Mouse (Mus musculus) hematopoietic multipotent progenitor cell, adult 10-12 weeks (in vitro differentiated cells): ENCODE results near the gene Mif. TPM values are rescaled to one million over a fixed set of nuclear protein-coding genes. Genes with fewer than 3 reads are reported as not detected.

Experiments used
- polyA plus RNA-seq: library from polyadenylated mRNA; stranded (reverse); fragments of >175 nt; gene quantifications from 2 replicates; pipeline ENCODE4 v1.2.3, GENCODE M21; 2012; ENCODE audit warnings: low replicate concordance

The Mif gene
- polyA plus RNA-seq = 301 and 511 TPM in 2 replicates

DNA sequence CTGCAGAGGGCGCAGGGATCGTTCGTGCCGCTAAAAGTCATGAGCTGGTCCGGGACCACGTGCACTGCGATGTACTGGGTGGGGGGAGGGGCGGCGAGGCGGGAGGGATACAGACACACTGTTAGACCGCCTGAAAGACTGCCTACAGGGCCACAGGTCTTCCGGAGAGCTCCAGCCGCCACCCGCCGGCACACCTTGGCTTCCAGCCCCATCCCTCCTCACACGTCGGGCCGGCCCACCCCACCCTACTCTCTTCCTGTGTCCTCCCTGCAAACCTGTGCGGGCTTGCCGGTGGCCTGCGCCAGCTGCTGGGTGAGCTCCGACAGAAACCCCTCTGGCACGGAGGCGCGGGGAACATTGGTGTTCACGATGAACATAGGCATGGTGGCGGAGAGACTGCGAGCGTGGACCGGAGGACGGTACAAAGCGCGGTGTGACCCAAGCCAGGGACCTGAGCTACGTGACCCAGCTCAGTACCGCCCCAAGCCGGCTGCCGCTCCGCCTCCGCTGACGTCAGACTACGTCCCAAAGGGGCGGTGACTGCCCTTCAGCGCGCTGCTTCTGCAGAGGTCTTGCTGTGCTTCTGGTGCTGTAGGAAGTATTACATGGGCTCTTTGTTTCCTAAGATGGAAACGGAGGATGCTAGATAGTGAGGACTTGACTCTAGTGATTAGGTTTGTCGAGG lies at the start of gene Mif:
Gene Mif, minus strand, starts transcription at position 455 of the 685 bp plus-strand sequence.

DNA sequence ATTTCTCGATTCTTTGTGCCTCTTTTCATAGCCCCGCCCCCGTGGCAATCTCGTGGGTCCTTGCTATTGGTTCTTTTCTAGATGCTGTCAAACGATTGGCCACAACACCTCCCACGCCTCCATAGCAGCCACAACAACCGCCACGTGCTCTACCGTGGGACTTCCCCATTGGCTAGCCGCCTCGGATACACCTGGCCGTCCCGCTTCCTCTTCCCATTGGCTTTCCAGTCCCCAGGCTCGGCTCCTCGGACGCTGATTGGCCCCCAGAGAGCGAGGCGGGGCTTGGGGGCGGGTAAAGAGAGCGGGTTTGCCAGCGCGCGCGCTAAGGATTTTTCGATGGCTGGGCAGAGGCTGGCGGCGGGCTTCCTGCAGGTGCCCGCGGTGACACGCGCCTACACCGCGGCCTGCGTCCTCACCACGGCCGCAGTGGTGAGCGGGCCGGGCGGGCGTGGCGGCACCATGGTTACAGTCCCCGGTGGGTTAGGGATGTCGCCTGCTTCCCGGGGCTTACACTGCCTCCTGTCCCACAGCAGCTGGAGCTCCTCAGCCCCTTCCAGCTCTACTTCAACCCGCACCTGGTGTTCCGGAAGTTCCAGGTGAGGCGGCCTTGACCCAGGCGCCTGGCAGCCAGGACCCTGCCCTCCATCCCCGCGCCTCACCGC lies 33.2 kb upstream of the Mif start, which contains the start of gene Derl3:
Gene Derl3, plus strand, starts transcription at position 325 of the 662 bp plus-strand sequence.

DNA sequence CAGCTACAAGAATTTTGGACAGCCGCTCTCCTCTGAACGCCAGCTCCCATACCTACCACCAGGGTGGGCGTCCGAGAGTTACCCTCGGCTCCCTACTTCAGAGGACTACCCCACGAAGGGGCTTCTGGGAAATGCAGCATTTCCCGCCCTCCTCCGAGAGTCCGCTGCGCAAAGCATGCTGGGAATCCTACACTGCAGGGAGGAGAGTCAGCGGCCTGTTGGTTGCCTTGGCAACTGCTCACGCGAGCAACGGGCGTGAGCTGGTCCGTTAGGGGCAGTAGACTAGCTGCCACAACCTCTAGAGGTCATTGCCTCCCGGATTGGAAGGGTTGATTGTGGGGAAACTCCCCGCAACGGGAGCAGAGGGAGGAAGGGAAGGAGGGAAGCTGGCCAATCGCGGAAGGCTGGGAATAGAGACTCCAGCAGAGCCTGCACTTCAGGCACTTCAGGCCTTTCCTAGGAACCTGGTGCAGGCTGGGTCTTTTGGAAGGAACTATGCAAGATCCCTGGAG lies 22.7 kb downstream of the Mif start, which contains the start of gene Gstt2:
Gene Gstt2, minus strand, starts transcription at position 177 of the 512 bp plus-strand sequence.

DNA sequence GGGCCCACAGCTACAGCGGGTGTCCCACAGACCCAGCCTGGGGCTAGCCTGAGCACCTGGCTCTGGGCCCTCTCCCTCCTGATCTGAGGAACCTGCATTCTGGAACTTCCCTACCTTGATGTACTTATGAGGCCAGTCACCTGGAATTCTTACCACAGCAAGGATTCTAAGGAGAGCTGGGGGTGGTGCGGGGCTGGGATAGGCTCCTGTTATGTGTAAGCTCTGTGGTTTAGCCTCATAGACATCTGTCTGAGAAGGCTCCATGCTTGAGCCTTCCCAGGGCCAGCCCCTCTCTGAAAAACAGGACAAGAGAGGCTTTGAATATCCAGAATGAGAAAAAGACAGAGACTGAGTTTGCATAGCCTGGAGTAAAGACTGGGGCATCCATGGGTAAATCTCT lies 37.6 kb downstream of the Mif start, which contains the start of gene Gstt4:
Gene Gstt4, minus strand, starts transcription at position 101 of the 400 bp plus-strand sequence.

Other genes starting within 250 kb of the Mif start
- 1.9 and 4.0 TPM in 2 replicates for gene Susd2, start 216.2 kb downstream of the Mif start, polyA plus RNA-seq
- 98.3 and 104 TPM in 2 replicates for gene Cabin1, start 95.9 kb downstream of the Mif start, polyA plus RNA-seq
- 15.5 and 82.1 TPM in 2 replicates for gene Ddt, start 86.8 kb downstream of the Mif start, polyA plus RNA-seq
- not detected in 2 replicates for gene Gm20441, start 79.3 kb downstream of the Mif start, polyA plus RNA-seq
- 1.3 and 1.8 TPM in 2 replicates for gene Gstt3, start 78.8 kb downstream of the Mif start, polyA plus RNA-seq
- 0.63 and 2.4 TPM in 2 replicates for gene Gstt1, start 61.7 kb downstream of the Mif start, polyA plus RNA-seq
- not detected in 2 replicates for gene Gstt4, start 37.7 kb downstream of the Mif start, polyA plus RNA-seq
- gene Gstt2, start 22.8 kb downstream of the Mif start, polyA plus RNA-seq = 11.9 and 17.2 TPM in 2 replicates
- gene Derl3, start 33.2 kb upstream of the Mif start, polyA plus RNA-seq = 204 and 543 TPM in 2 replicates
- 154 and 351 TPM in 2 replicates for gene Smarcb1, start 61.4 kb upstream of the Mif start, polyA plus RNA-seq
- 254 and 472 TPM in 2 replicates for gene Chchd10, start 72.9 kb upstream of the Mif start, polyA plus RNA-seq
- gene Mmp11, start 76.3 kb upstream of the Mif start, polyA plus RNA-seq = 3.1 and 4.1 TPM in 2 replicates
- 2.0 TPM in 1 of 2 replicates, not detected in the other for gene Gm867, start 80.4 kb upstream of the Mif start, polyA plus RNA-seq
- 12.9 and 13.7 TPM in 2 replicates for gene Vpreb3, start 82.8 kb upstream of the Mif start, polyA plus RNA-seq
- gene Gm5134, start 94.3 kb upstream of the Mif start, polyA plus RNA-seq = 0.08 and 0.16 TPM in 2 replicates
- gene Zfp280b, start 172.4 kb upstream of the Mif start, polyA plus RNA-seq = 4.6 and 9.2 TPM in 2 replicates